Mouse (Mus musculus) midbrain, embryonic 14.5 days (tissue): ENCODE measurements at regions not wholly inside any gene's neighbourhood (a gene's known extent, or its start where the extent isn't known, plus 50 kb on each side); places are given as distances from the start of the nearest gene placed in this dataset.

Experiments
- ATAC-seq: fragments of 200-750 bp; cut with Nextera tagmentation; 2 replicates; pipeline ENCODE4 v1.8.0; 2017; ENCODE audit warnings: moderate number of reproducible peaks, moderate library complexity; ENCODE audit not compliant: low FRiP score, low TSS enrichment
- DNase-seq: peaks from one replicate; pipeline ENCODE4 v3.0.0-alpha.2; 2015
- H3K27ac ChIP-seq: fragments of 300-500 bp; sonication (generic); replicated peaks from 2 replicates; pipeline ENCODE4 v1.5.1; 2014; ENCODE audit warnings: mild to moderate bottlenecking, low read depth, low read length, moderate library complexity
- H3K27me3 ChIP-seq: fragments of 300-500 bp; sonication (generic); 2 replicates; pipeline ENCODE4 v1.6.1; 2014; ENCODE audit warnings: low read length, control low read depth, mixed read lengths; ENCODE audit not compliant: control insufficient read depth, insufficient read depth
- H3K36me3 ChIP-seq: fragments of 300-500 bp; sonication (generic); 2 replicates; pipeline ENCODE4 v1.6.1; 2014; ENCODE audit warnings: low read length, control low read depth; ENCODE audit not compliant: control insufficient read depth, insufficient read depth
- H3K4me1 ChIP-seq: fragments of 300-500 bp; sonication (generic); 2 replicates; pipeline ENCODE4 v1.6.1; 2014; ENCODE audit warnings: mild to moderate bottlenecking, antibody characterized with exemption, low read length, control low read depth; ENCODE audit not compliant: control insufficient read depth, insufficient read depth
- H3K4me2 ChIP-seq: fragments of 300-500 bp; sonication (generic); 2 replicates; pipeline ENCODE4 v1.6.1; 2014; ENCODE audit warnings: mild to moderate bottlenecking, low read length, moderate library complexity
- H3K4me3 ChIP-seq: fragments of 300-500 bp; sonication (generic); replicated peaks from 2 replicates; pipeline ENCODE4 v1.5.1; 2014; ENCODE audit warnings: low read depth, low read length
- H3K9ac ChIP-seq: fragments of 300-500 bp; sonication (generic); replicated peaks from 2 replicates; pipeline ENCODE4 v1.6.1; 2014; ENCODE audit warnings: mild to moderate bottlenecking, low read length, moderate library complexity
- H3K9me3 ChIP-seq: fragments of 300-500 bp; sonication (generic); 2 replicates; pipeline ENCODE4 v1.6.1; 2016; ENCODE audit warnings: low read length, control low read depth, mixed read lengths; ENCODE audit not compliant: control insufficient read depth
- WGBS: fragments of 180-500 bp; shearing (Covaris S2); extraction: QIAGEN DNeasy Blood & Tissue Kit; methylation state at CpG from one replicate; pipeline ENCODE4 v1.1.7; 2014; 5-methylcytosine and 5-hydroxymethylcytosine counted together

GRCm38 (mm10) chr13:59363428-59363827, 221.6 kb downstream of the Agtpbp1 start:
- Histone ChIP-seq H3K4me2 (no peak overlapping the region), H3K27ac (no peak overlapping the region), H3K4me1 (no peaks in the 10 kb centered on the region), H3K27me3 (no peaks in the 10 kb centered on the region), H3K4me3 (no peak overlapping the region), H3K36me3 (no peaks in the 10 kb centered on the region), H3K9ac (no peak overlapping the region), H3K9me3 (no peaks in the 10 kb centered on the region)
- 78% methylated on average over 10 of the region's 10 CpGs for WGBS
- DNase-seq (peak; percentile 18), ATAC-seq (no peak)

DNA sequence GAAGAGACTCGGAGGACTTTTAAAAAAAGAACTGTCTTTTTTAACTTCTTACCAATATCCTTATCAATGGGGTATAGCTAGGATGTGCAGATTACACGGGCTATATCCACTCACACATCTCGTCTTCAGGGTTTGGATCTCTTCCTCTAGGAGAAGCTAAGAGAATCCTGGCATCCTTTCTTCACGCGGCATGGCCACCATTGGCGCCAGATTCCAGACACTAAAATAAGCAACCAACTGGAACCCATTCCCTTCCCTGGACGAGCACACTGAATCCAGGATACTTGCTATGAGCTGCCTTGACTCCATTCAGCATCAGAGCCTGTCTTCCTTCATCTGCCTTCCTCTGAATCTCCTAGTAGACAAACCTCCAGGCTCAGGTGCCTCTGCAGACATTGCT, 223.7 kb downstream of the Agtpbp1 start:
- ATAC-seq (no peak), DNase-seq (no peak)
- H3K4me3 ChIP-seq: no peak overlapping the region
- H3K9me3 ChIP-seq: no peaks in the 10 kb centered on the region
- 91% methylated on average over 7 of the region's 7 CpGs for WGBS
- no peaks in the 10 kb centered on the region for H3K4me1 ChIP-seq
- H3K27me3 ChIP-seq: no peaks in the 10 kb centered on the region
- no peak overlapping the region for H3K27ac ChIP-seq
- no peaks in the 10 kb centered on the region for H3K36me3 ChIP-seq
- no peak overlapping the region for H3K4me2 ChIP-seq
- no peak overlapping the region for H3K9ac ChIP-seq

GRCm38 (mm10) chr13:59360026-59360425, 225.0 kb downstream of the Agtpbp1 start:
- Histone ChIP-seq H3K4me2 (no peak overlapping the region), H3K27me3 (no peaks in the 10 kb centered on the region), H3K9ac (no peak overlapping the region), H3K4me1 (no peaks in the 10 kb centered on the region), H3K9me3 (no peaks in the 10 kb centered on the region), H3K4me3 (no peak overlapping the region), H3K27ac (no peak overlapping the region), H3K36me3 (no peaks in the 10 kb centered on the region)
- 85% methylated on average over 3 of the region's 3 CpGs for WGBS
- ATAC-seq (no peak), DNase-seq (no peak)

DNA sequence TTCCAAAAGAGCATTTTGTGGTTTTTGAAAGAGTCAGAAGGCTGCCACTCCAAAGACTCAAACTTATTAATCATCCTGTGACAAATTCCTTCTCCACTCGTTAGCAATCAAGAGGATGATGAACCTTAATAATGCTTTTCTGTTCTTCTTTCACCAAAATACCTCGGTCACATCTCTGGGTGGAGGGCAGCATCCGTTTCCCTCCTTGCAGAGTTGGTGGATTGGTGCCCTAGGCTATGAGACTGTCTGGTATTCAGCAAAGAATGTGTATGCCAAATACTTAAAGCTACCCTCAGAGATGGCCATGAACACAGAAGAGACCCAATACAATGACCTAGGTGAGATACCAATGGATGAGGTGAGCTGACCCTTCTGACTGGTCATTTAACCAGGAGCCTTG, 226.6 kb downstream of the Agtpbp1 start:
- Histone ChIP-seq H3K9me3 (no peaks in the 10 kb centered on the region), H3K4me1 (no peaks in the 10 kb centered on the region), H3K4me3 (no peak overlapping the region), H3K4me2 (no peak overlapping the region), H3K36me3 (no peaks in the 10 kb centered on the region), H3K27me3 (no peaks in the 10 kb centered on the region), H3K27ac (no peak overlapping the region), H3K9ac (no peak overlapping the region)
- 79% methylated on average over 3 of the region's 3 CpGs for WGBS
- DNase-seq: no peak
- ATAC-seq: no peak

- Histone ChIP-seq H3K27me3 (no peaks in the 10 kb centered on the region), H3K9me3 (no peaks in the 10 kb centered on the region), H3K4me1 (no peaks in the 10 kb centered on the region), H3K9ac (no peak overlapping the region), H3K27ac (no peak overlapping the region), H3K4me2 (no peak overlapping the region), H3K36me3 (no peaks in the 10 kb centered on the region), H3K4me3 (no peak overlapping the region)
- WGBS: 60% methylated on average over 6 of the region's 6 CpGs
- ATAC-seq (no peak), DNase-seq (peak; percentile 27)
These were observed 233.6 kb downstream of the Agtpbp1 start for GRCm38 (mm10) chr13:59351461-59351860.

GRCm38 (mm10) chr13:59350613-59351150, 234.3 kb downstream of the Agtpbp1 start:
- H3K4me2 ChIP-seq: no peak overlapping the region
- H3K27ac ChIP-seq: no peak overlapping the region
- no peaks in the 10 kb centered on the region for H3K4me1 ChIP-seq
- ATAC-seq: no peak
- no peak overlapping the region for H3K9ac ChIP-seq
- H3K36me3 ChIP-seq: no peaks in the 10 kb centered on the region
- H3K4me3 ChIP-seq: no peak overlapping the region
- WGBS: 72% methylated on average over 7 of the region's 7 CpGs
- H3K27me3 ChIP-seq: no peaks in the 10 kb centered on the region
- no peak for DNase-seq
- H3K9me3 ChIP-seq: no peaks in the 10 kb centered on the region

- no peak for ATAC-seq
These were observed 236.5 kb downstream of the Agtpbp1 start for GRCm38 (mm10) chr13:59348510-59348909.

DNA sequence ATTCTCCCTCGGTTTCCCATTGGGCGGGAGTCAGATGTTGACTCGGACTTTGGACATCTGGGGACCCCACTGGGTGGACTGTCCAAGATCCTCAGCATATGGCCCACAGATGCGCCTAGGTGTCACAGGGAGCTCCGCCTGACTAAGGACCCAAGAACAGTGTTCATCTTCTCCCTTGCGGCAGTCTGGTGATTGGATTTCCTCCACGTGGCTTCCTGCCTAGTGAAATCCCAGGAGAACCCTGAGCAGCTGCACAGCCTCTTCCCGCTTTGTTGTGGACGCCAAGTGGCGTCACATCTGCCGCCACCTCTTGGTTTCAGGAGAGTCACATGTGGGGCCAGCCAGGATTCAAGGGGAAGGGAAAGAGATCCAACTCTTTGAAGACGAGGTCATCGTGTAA, 243.2 kb downstream of the Agtpbp1 start:
- no peak for ATAC-seq
- DNase-seq: no peak
- H3K27me3 ChIP-seq: no peaks in the 10 kb centered on the region
- WGBS: 90% methylated on average over 13 of the region's 13 CpGs
- no peak overlapping the region for H3K27ac ChIP-seq
- no peaks in the 10 kb centered on the region for H3K36me3 ChIP-seq
- no peaks in the 10 kb centered on the region for H3K4me1 ChIP-seq
- H3K4me2 ChIP-seq: no peak overlapping the region
- no peak overlapping the region for H3K9ac ChIP-seq
- H3K9me3 ChIP-seq: no peaks in the 10 kb centered on the region
- H3K4me3 ChIP-seq: no peak overlapping the region

More at GRCm38 (mm10) chr13:59348510-59348909, 236.5 kb downstream of the Agtpbp1 start:
- no peak for DNase-seq
- H3K4me3 ChIP-seq: no peak overlapping the region
- H3K36me3 ChIP-seq: no peaks in the 10 kb centered on the region
- no peaks in the 10 kb centered on the region for H3K4me1 ChIP-seq
- H3K9me3 ChIP-seq: no peaks in the 10 kb centered on the region
- no peak overlapping the region for H3K27ac ChIP-seq
- H3K4me2 ChIP-seq: no peak overlapping the region
- H3K27me3 ChIP-seq: no peaks in the 10 kb centered on the region
- no peak overlapping the region for H3K9ac ChIP-seq

DNA sequence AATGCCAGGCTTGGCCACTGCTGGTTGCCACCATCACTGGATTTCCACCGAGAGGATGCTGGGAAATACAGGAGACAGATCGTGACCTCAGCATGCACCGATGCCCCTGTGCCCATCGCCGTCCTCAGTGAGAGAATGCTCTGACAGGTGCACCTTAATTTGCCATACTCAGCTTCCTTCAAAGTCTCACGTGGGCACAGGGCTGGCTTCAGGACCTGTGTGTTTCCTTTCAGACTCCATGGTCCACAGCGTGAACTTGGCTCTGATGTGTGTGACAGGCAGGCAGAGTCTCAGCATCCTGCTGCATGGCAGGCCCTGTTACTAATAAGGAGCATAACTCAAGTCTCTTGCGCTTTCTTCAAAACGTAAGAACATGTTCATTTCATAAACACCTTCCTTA, 246.6 kb downstream of the Agtpbp1 start:
- H3K9me3 ChIP-seq: no peaks in the 10 kb centered on the region
- no peaks in the 10 kb centered on the region for H3K4me1 ChIP-seq
- no peak for DNase-seq
- no peaks in the 10 kb centered on the region for H3K27me3 ChIP-seq
- no peak overlapping the region for H3K27ac ChIP-seq
- no peak overlapping the region for H3K4me3 ChIP-seq
- 95% methylated on average over 9 of the region's 9 CpGs for WGBS
- H3K36me3 ChIP-seq: no peaks in the 10 kb centered on the region
- no peak overlapping the region for H3K9ac ChIP-seq
- ATAC-seq: no peak
- no peak overlapping the region for H3K4me2 ChIP-seq
